Mouse (Mus musculus): ENCODE measurements around the gene Gmfb.

DNA sequence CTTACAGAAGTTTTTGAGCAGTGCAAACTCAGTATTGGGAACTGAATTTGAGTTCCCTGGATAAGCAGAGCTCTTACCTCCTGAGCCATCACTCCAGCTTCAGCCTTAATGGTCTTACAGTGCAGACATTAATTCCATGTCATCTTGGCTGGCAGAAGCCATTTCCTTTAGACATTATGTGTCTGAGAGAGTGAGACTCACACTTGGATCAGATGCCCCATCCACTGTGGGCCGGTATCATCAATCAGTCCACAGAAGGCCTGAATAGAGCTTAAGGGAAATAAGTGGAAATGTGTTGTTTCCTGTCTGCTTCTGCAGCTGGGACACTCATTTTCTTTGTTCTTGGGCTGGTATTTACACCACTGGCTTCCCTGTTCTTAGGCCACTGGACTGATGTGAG is 18.3 kb downstream of the Gmfb start:
- TF ChIP-seq CTCF (IDR thresholded peaks at IDR 0.05; ENCODE audit: borderline replicate concordance, insufficient read depth, low read depth, low read length) (no peak), POLR2A (IDR thresholded peaks at IDR 0.05; ENCODE audit: borderline replicate concordance, insufficient read depth, low read length) (no peak)

All from cerebellum, adult 2 months (tissue).